Mouse (Mus musculus): ENCODE results near the gene Mgat4e. TPM values are rescaled to one million over a fixed set of nuclear protein-coding genes. Genes with fewer than 3 reads are reported as not detected.

Mgat4e gene
- polyA plus RNA-seq, 1 experiment from 2014 or later, result not detected

Other genes with a start within 250 kb of the Mgat4e start
- 9.7 and 10.3 TPM in 2 replicates for gene Ppfia4, start 216.8 kb downstream of the Mgat4e start, polyA plus RNA-seq (2015; fragmentation: Nextera tagmentation; extraction: Ambion mirVana)
- 53.0 and 58.1 TPM in 2 replicates for gene Tmem183a, start 187.7 kb downstream of the Mgat4e start, polyA plus RNA-seq (2015; fragmentation: Nextera tagmentation; extraction: Ambion mirVana)
- not detected in 2 replicates for gene 4933406M09Rik, start 163.7 kb downstream of the Mgat4e start, polyA plus RNA-seq (2015; fragmentation: Nextera tagmentation; extraction: Ambion mirVana)
- 37.4 and 45.4 TPM in 2 replicates for gene Cyb5r1, start 144.1 kb downstream of the Mgat4e start, polyA plus RNA-seq (2015; fragmentation: Nextera tagmentation; extraction: Ambion mirVana)
- gene Adipor1, start 134.3 kb downstream of the Mgat4e start, polyA plus RNA-seq (2015; fragmentation: Nextera tagmentation; extraction: Ambion mirVana), result 139 and 142 TPM in 2 replicates
- 17.5 and 19.9 TPM in 2 replicates for gene Klhl12, start 94.2 kb downstream of the Mgat4e start, polyA plus RNA-seq (2015; fragmentation: Nextera tagmentation; extraction: Ambion mirVana)
- gene Rabif, start 55.0 kb downstream of the Mgat4e start, polyA plus RNA-seq (2015; fragmentation: Nextera tagmentation; extraction: Ambion mirVana), result 25.8 and 29.3 TPM in 2 replicates
- gene Kdm5b, start 10.5 kb upstream of the Mgat4e start, polyA plus RNA-seq (2015; fragmentation: Nextera tagmentation; extraction: Ambion mirVana), result 25.9 and 32.0 TPM in 2 replicates
- gene Syt2, start 97.0 kb upstream of the Mgat4e start, polyA plus RNA-seq (2015; fragmentation: Nextera tagmentation; extraction: Ambion mirVana), result 0.23 and 0.34 TPM in 2 replicates